Mouse (Mus musculus) kidney, adult 2 months (tissue): ENCODE results near the gene Cdh13.

Experiments
- CTCF ChIP-seq: fragments of 200-500 bp; conservative IDR thresholded peaks from 2 replicates; pipeline ENCODE4 v1.5.1; 2011; ENCODE audit warnings: low read depth, mild to moderate bottlenecking, control low read depth, low read length, moderate library complexity, mixed read lengths; ENCODE audit not compliant: insufficient read depth, insufficient read length
- POLR2A ChIP-seq: fragments of 200-500 bp; IDR thresholded peaks from one replicate; pipeline ENCODE4 v1.6.1; 2011; ENCODE audit warnings: low read depth, low read length, control low read depth

- TF ChIP-seq CTCF (no peak), POLR2A (no peak)
Observed at GRCm38 (mm10) chr8:118437152-118437551, 153.6 kb downstream of the Cdh13 start.
